Mouse (Mus musculus) heart, adult 2 months (tissue): Measurements from ENCODE around the gene Zc3h6. TPM values are rescaled to one million over a fixed set of nuclear protein-coding genes. Genes with fewer than 3 reads are reported as not detected.

ENCODE experiments used
- DNase-seq, 2 experiments: peaks; one replicate each; pipeline ENCODE4 v3.0.0; 2021
- H3K27ac ChIP-seq: fragments of 200-600 bp; 2 replicates; pipeline ENCODE4 v1.8.1; 2022
- H3K27me3 ChIP-seq: fragments of 200-500 bp; 2 replicates; pipeline ENCODE4 v1.6.1; 2012; ENCODE audit warnings: mild to moderate bottlenecking, low read length, inconsistent platforms, mixed read lengths; ENCODE audit not compliant: control insufficient read depth, insufficient read depth
- H3K36me3 ChIP-seq: fragments of 200-500 bp; 2 replicates; pipeline ENCODE4 v1.6.1; 2012; ENCODE audit warnings: low read length, inconsistent platforms; ENCODE audit not compliant: control insufficient read depth, insufficient read depth
- H3K4me1 ChIP-seq: fragments of 200-500 bp; 2 replicates; pipeline ENCODE4 v1.6.1; 2011; ENCODE audit warnings: low read length; ENCODE audit not compliant: control insufficient read depth, insufficient read depth
- H3K4me3 ChIP-seq: fragments of 200-600 bp; 2 replicates; pipeline ENCODE4 v1.8.1; 2022
- H3K79me2 ChIP-seq: fragments of 200-500 bp; replicated peaks from 2 replicates; pipeline ENCODE4 v1.6.1; 2012; ENCODE audit warnings: mild to moderate bottlenecking, inconsistent platforms, low read length, moderate library complexity, mixed read lengths; ENCODE audit not compliant: control insufficient read depth, insufficient read depth
- H3K9ac ChIP-seq: fragments of 200-500 bp; 2 replicates; pipeline ENCODE4 v1.6.1; 2012; ENCODE audit warnings: low read depth, mild to moderate bottlenecking, control low read depth, inconsistent platforms, low read length, mixed read lengths
- CTCF ChIP-seq: fragments of 200-600 bp; IDR thresholded peaks from 2 replicates; pipeline ENCODE4 v1.8.1; 2022; ENCODE audit warnings: antibody characterized with exemption, mild to moderate bottlenecking, moderate library complexity
- EP300 ChIP-seq: fragments of 200-500 bp; IDR thresholded peaks from 2 replicates; pipeline ENCODE4 v1.6.1; 2011; ENCODE audit warnings: low read depth, low read length, control low read depth; ENCODE audit not compliant: insufficient read depth
- POLR2A ChIP-seq: fragments of 200-500 bp; IDR thresholded peaks from 2 replicates; pipeline ENCODE4 v1.6.1; 2011; ENCODE audit warnings: mild to moderate bottlenecking, low read depth, low read length, control low read depth; ENCODE audit not compliant: insufficient read depth
- WGBS: fragments of 180-500 bp; shearing (Covaris S2); methylation state at CpG from one replicate; pipeline ENCODE4 v1.1.7; 2018; 5-methylcytosine and 5-hydroxymethylcytosine counted together
- intact Hi-C: fragments of 180-260 bp; cut with DNase I; formaldehyde crosslinking; loops from one replicate; pipeline ENCODE4 v1.15.1; 2025
- polyA plus RNA-seq: library from polyadenylated mRNA; depleted of rRNA; stranded (reverse); fragments of >200 nt; gene quantifications from 2 replicates; pipeline ENCODE4 v1.2.3, GENCODE M21; 2012
- total RNA-seq, 2 experiments: library from RNA; stranded (reverse); gene quantifications; 2 replicates each; pipeline ENCODE4 v1.2.3; 2021

The Zc3h6 gene
- total and polyA plus RNA-seq, 3 experiments: 1.4 to 4.7 (median 3.1) TPM

GRCm38 (mm10) chr2:129055741-129056140, 88.5 kb downstream of the Zc3h6 start:
- 86% methylated on average over 6 of the region's 6 CpGs for WGBS
- DNase-seq: no peak
- Histone ChIP-seq H3K4me3 (no peak overlapping the region), H3K36me3 (no peaks in the 10 kb centered on the region), H3K27ac (no peak overlapping the region), H3K9ac (no peak overlapping the region), H3K27me3 (no peaks in the 10 kb centered on the region), H3K79me2 (no peaks in the 10 kb centered on the region), H3K4me1 (no peaks in the 10 kb centered on the region)
- no peak for TF ChIP-seq POLR2A
- no peak for TF ChIP-seq CTCF
- TF ChIP-seq EP300: no peak
- intact Hi-C loops: no loop called here

- peak in 1 of 2 experiments; percentile 35 for DNase-seq
- H3K27ac ChIP-seq: no peak overlapping the region
- intact Hi-C loops: no loop called here
- 49% methylated on average over 9 of the region's 9 CpGs for WGBS
- H3K4me3 ChIP-seq: no peak overlapping the region
- TF ChIP-seq CTCF: peak; percentile 70
- TF ChIP-seq EP300: no peak
- no peak for TF ChIP-seq POLR2A
- H3K4me1 ChIP-seq: no peaks in the 10 kb centered on the region
- H3K9ac ChIP-seq: no peak overlapping the region
- H3K27me3 ChIP-seq: no peaks in the 10 kb centered on the region
- no peaks in the 10 kb centered on the region for H3K79me2 ChIP-seq
- no peaks in the 10 kb centered on the region for H3K36me3 ChIP-seq
Observed at GRCm38 (mm10) chr2:129056597-129056996, 89.4 kb downstream of the Zc3h6 start.

GRCm38 (mm10) chr2:129057256-129057655, 90.1 kb downstream of the Zc3h6 start:
- 95% methylated on average over 8 of the region's 8 CpGs for WGBS
- no peaks in the 10 kb centered on the region for H3K27me3 ChIP-seq

GRCm38 (mm10) chr2:129057920-129058361, 90.7 kb downstream of the Zc3h6 start:
- no peak overlapping the region for H3K9ac ChIP-seq
- no peak for TF ChIP-seq POLR2A
- TF ChIP-seq CTCF: no peak
- TF ChIP-seq EP300: no peak
- DNase-seq: no peak
- no peaks in the 10 kb centered on the region for H3K27me3 ChIP-seq
- intact Hi-C loops: no loop called here
- no peaks in the 10 kb centered on the region for H3K79me2 ChIP-seq
- no peaks in the 10 kb centered on the region for H3K36me3 ChIP-seq
- 76% methylated on average over 6 of the region's 6 CpGs for WGBS
- H3K27ac ChIP-seq: no peak overlapping the region
- H3K4me1 ChIP-seq: no peaks in the 10 kb centered on the region
- H3K4me3 ChIP-seq: no peak overlapping the region

More at GRCm38 (mm10) chr2:129057256-129057655, 90.1 kb downstream of the Zc3h6 start:
- intact Hi-C loops: no loop called here
- TF ChIP-seq CTCF (no peak), EP300 (no peak), POLR2A (no peak)
- Histone ChIP-seq H3K36me3 (no peaks in the 10 kb centered on the region), H3K79me2 (no peaks in the 10 kb centered on the region), H3K27ac (no peak overlapping the region), H3K4me1 (no peaks in the 10 kb centered on the region), H3K4me3 (no peak overlapping the region), H3K9ac (no peak overlapping the region)
- DNase-seq: no peak

- Histone ChIP-seq H3K4me1 (no peaks in the 10 kb centered on the region), H3K27me3 (no peaks in the 10 kb centered on the region), H3K27ac (no peak overlapping the region), H3K4me3 (no peak overlapping the region), H3K36me3 (no peaks in the 10 kb centered on the region), H3K79me2 (no peaks in the 10 kb centered on the region), H3K9ac (no peak overlapping the region)
- 75% methylated on average over 10 of the region's 10 CpGs for WGBS
- DNase-seq: no peak
- intact Hi-C loops: no loop called here
- TF ChIP-seq POLR2A (no peak), EP300 (no peak), CTCF (no peak)
Observed at GRCm38 (mm10) chr2:129061456-129062059, 94.4 kb downstream of the Zc3h6 start.
